Mouse (Mus musculus) forebrain, embryonic 11.5 days (tissue): Measurements from ENCODE around the gene Slc9a9. TPM values are rescaled to one million over a fixed set of nuclear protein-coding genes. Genes with fewer than 3 reads are reported as not detected.
A peak's percentile ranks its signal among the peaks of the same experiment; 100 is the strongest.

Experiments
- ATAC-seq: fragments of 200-750 bp; cut with Nextera tagmentation; replicated peaks from 2 replicates; pipeline ENCODE4 v1.8.0; 2017; ENCODE audit warnings: moderate TSS enrichment; ENCODE audit not compliant: low FRiP score
- DNase-seq: peaks from one replicate; pipeline ENCODE4 v3.0.0-alpha.2; 2017; ENCODE audit warnings: low spot score
- H3K27ac ChIP-seq: fragments of 300-500 bp; sonication (generic); 2 replicates; pipeline ENCODE4 v1.5.1; 2014; ENCODE audit warnings: low read depth, low read length
- H3K27me3 ChIP-seq: fragments of 300-500 bp; sonication (generic); 2 replicates; pipeline ENCODE4 v1.6.1; 2014; ENCODE audit warnings: mild to moderate bottlenecking, low read length, mixed read lengths; ENCODE audit not compliant: control insufficient read depth, insufficient read depth
- H3K36me3 ChIP-seq: fragments of 300-500 bp; sonication (generic); 2 replicates; pipeline ENCODE4 v1.6.1; 2014; ENCODE audit warnings: mild to moderate bottlenecking, low read length, moderate library complexity, mixed read lengths; ENCODE audit not compliant: control insufficient read depth, insufficient read depth
- H3K4me1 ChIP-seq: fragments of 300-500 bp; sonication (generic); replicated peaks from 2 replicates; pipeline ENCODE4 v1.6.1; 2014; ENCODE audit warnings: low read length, mixed read lengths; ENCODE audit not compliant: control insufficient read depth, insufficient read depth
- H3K4me2 ChIP-seq: fragments of 300-500 bp; sonication (generic); 2 replicates; pipeline ENCODE4 v1.6.1; 2014; ENCODE audit warnings: low read depth, mild to moderate bottlenecking, low read length, moderate library complexity, mixed read lengths; ENCODE audit not compliant: severe bottlenecking
- H3K4me3 ChIP-seq: fragments of 300-500 bp; sonication (generic); 2 replicates; pipeline ENCODE4 v1.5.1; 2014; ENCODE audit warnings: low read depth, low read length
- H3K9ac ChIP-seq: fragments of 300-500 bp; sonication (generic); 2 replicates; pipeline ENCODE4 v1.6.1; 2014; ENCODE audit warnings: low read length
- H3K9me3 ChIP-seq: fragments of 300-500 bp; sonication (generic); 2 replicates; pipeline ENCODE4 v1.6.1; 2016; ENCODE audit warnings: low read length, mixed read lengths; ENCODE audit not compliant: control insufficient read depth
- WGBS: fragments of 180-500 bp; shearing (Covaris S2); extraction: QIAGEN DNeasy Blood & Tissue Kit; methylation state at CpG from one replicate; pipeline ENCODE4 v1.1.7; 2014; 5-methylcytosine and 5-hydroxymethylcytosine counted together
- polyA plus RNA-seq: library from polyadenylated mRNA; unstranded; fragments of >200 nt; fragmentation: Nextera tagmentation; extraction: Ambion mirVana; gene quantifications from 2 replicates; pipeline ENCODE4 v1.2.1, GENCODE M21; 2014

The Slc9a9 gene
- polyA plus RNA-seq, 1 experiment from 2014 or later: 2.0 TPM

DNA sequence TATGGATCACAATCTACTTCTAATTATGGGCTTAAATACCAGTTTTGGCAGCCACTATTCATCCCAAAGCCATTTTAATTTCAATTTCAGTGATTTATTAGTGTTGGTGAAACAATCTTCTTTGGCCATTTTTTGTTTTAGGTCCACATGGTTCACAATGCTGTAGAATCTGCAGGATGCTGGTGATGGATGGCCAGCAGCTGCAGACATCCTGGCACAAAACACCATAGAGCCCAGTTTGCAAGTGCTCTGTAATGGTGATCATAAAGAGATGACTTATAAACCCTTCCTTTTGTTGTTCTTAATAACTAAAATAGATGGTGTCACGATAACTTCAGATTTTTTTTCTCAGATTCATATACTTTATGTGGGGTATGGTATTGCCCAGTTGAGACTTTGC is 442.0 kb downstream of the Slc9a9 start:
- DNase-seq: no peak
- 89% methylated on average over 1 of the region's 1 CpGs for WGBS
- Histone ChIP-seq H3K4me3 (no peak overlapping the region), H3K36me3 (no peaks in the 10 kb centered on the region), H3K27ac (no peak overlapping the region), H3K4me1 (no peaks in the 10 kb centered on the region), H3K9me3 (no peaks in the 10 kb centered on the region), H3K4me2 (no peak overlapping the region), H3K27me3 (no peaks in the 10 kb centered on the region), H3K9ac (no peak overlapping the region)
- no peak for ATAC-seq

DNA sequence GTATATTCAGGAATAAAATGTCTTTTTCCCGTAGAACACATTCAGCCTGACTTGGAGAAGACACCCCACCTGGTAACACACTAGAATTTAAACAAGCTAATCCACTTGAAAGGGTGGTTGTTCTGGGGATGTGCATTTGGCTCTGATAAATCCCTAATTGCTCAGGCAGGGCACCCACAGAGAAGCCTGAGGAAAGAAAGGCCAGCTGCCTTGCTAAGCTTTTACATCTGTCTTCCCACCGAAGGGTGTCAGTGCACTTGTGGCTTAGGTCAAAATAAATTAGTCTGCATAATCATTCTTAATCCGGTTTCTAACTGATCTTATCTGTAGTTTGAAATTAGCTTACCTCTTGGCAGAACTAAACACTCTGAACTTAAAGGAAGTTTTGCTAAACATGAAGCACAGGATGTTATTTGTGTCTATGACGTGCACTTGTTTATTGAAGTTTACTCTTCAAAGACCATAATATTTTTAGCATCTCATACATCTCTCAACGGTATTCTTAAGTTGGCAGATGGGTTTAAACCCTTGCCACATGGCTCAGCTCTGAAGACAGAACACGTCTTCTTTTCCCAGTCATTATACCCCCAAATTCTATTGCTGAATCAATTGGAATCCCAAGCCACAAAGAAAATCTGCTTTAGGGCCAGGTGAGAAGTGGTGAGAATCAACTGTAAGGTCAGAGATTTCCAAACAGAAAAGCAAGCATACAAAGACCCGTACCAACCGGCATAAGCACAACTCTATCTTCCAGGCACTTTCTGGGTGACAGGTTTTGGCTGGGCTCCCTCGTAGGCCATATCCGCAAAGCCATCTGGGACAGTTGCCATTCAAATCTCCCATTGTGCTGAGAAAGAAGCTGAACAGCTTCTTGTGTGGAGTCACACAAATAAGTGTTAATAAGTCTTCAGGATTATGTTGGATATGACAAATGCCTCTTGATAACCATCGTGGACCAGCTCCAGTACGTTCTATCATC is 443.7 kb downstream of the Slc9a9 start:
- ATAC-seq: no peak; the same call in 1 of the 2 replicates
- Histone ChIP-seq H3K9ac (no peak overlapping the region), H3K36me3 (no peaks in the 10 kb centered on the region), H3K4me3 (no peak overlapping the region), H3K9me3 (no peaks in the 10 kb centered on the region), H3K27me3 (no peaks in the 10 kb centered on the region), H3K4me1 (no peaks in the 10 kb centered on the region), H3K4me2 (no peak overlapping the region), H3K27ac (no peak overlapping the region)
- DNase-seq: no peak
- 52% methylated on average over 12 of the region's 12 CpGs for WGBS

DNA sequence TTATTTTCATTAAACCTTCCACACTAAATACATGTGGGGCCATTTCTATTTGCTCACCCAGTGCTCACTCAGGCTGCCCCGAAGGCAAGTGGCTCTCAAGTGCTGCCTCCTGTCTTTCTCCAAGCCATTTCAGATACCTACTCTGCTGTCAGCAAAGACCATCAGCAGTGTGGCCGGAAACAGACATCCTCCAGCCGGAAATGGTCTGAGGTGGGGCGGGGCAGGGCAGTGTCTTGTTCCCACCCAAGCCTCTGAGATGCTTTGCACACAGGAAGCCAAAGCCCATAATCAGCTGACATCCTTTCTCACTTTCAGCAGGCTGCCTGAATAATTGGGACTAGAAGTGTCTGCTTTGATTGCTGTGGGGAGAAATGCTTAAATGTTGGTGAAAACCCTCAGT is 450.4 kb downstream of the Slc9a9 start:
- 67% methylated on average over 4 of the region's 4 CpGs for whole genome bisulfite sequencing
- H3K9me3 ChIP-seq: no peaks in the 10 kb centered on the region
- H3K36me3 ChIP-seq: no peaks in the 10 kb centered on the region
- no peak overlapping the region for H3K27ac ChIP-seq
- H3K9ac ChIP-seq: no peak overlapping the region
- ATAC-seq (no peak), DNase-seq (no peak)
- no peaks in the 10 kb centered on the region for H3K27me3 ChIP-seq
- no peak overlapping the region for H3K4me2 ChIP-seq
- H3K4me1 ChIP-seq: no peaks in the 10 kb centered on the region; the same call in 1 of the 2 replicates
- H3K4me3 ChIP-seq: no peak overlapping the region

DNA sequence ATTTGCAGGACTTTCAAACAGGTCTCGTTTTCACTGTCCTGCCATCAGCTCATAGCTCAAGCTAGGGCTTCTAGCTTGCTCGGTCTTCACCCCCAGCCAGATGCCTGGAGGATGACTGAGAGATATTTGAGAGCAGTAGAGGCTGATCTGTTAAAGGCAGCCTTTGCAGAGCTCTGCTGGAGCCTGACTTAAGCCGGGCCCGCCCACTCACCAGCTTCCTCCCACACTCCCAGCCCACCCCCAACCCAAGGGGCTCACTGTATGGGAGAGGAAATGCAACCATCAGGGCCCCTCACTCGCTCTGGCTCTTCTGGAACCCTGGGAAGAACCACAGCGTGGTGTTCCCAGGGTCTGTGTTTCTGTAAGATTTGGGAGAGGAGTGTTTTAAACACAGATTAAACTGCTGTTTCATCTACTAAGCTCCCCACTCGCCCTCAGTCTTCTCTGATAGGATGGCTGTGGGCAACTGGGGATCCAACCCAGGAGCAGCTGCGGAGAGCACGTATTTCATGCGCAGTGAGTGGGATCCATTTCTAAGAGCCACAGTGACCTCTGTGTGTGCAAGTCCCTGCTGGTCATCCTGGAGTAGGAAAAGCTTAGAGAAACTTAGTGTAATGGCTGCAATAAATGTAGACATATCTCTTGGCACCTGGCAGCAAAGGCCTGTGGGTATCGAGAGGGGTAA is 451.6 kb downstream of the Slc9a9 start:
- Histone ChIP-seq H3K4me3 (no peak overlapping the region), H3K27me3 (no peaks in the 10 kb centered on the region), H3K9me3 (no peaks in the 10 kb centered on the region), H3K9ac (peak overlapping the region; percentile 20; the same call in 1 of the 2 replicates), H3K27ac (no peak overlapping the region), H3K36me3 (no peaks in the 10 kb centered on the region), H3K4me2 (peak overlapping the region; percentile 15; the same call in 1 of the 2 replicates), H3K4me1 (no peaks in the 10 kb centered on the region; the same call in 1 of the 2 replicates)
- 26% methylated on average over 11 of the region's 11 CpGs for WGBS
- ATAC-seq: peak; percentile 72
- no peak for DNase-seq

DNA sequence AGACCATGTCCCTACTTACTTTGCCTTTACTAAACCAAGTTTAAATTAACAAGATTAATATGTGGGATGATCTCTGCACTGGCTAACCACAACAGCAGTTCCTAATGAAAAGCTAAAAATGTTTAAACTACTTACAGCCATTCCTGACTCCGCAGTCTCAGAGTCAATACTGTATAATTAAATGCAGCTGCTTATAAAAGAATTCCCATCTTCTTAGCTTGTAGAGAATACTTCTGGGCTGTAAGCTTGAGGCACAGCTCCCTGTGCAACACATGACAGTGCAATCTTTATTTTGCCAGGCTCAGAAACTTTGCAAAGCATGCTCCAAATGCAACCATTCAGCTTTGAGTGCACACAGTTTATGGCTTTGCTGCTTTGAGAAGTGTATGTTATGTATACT is 456.0 kb downstream of the Slc9a9 start:
- no peaks in the 10 kb centered on the region; the same call in 1 of the 2 replicates for H3K4me1 ChIP-seq
- no peak overlapping the region for H3K9ac ChIP-seq
- WGBS: 80% methylated on average over 1 of the region's 1 CpGs
- H3K4me2 ChIP-seq: no peak overlapping the region
- ATAC-seq (no peak), DNase-seq (no peak)
- no peaks in the 10 kb centered on the region for H3K9me3 ChIP-seq
- H3K27ac ChIP-seq: no peak overlapping the region
- H3K4me3 ChIP-seq: no peak overlapping the region
- no peaks in the 10 kb centered on the region for H3K36me3 ChIP-seq
- no peaks in the 10 kb centered on the region for H3K27me3 ChIP-seq

DNA sequence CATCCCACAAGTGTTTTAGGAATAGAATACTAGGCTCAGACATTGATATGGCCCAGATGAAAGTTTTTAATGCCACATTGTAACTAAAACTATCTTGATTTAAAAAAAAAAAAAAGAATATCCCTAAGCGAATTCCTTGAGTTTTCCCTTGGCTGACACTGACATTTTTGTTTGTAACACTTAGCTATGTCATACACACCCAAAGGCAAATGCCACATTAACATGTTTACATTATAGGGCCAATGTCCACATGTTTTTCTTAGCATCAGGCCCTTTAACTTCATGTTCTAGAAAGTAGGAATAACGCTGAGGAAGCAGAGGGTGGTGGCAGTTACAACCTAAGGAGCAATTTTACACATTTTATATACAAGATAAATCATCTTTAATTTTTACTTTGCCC is 458.1 kb downstream of the Slc9a9 start:
- no peak for ATAC-seq

DNA sequence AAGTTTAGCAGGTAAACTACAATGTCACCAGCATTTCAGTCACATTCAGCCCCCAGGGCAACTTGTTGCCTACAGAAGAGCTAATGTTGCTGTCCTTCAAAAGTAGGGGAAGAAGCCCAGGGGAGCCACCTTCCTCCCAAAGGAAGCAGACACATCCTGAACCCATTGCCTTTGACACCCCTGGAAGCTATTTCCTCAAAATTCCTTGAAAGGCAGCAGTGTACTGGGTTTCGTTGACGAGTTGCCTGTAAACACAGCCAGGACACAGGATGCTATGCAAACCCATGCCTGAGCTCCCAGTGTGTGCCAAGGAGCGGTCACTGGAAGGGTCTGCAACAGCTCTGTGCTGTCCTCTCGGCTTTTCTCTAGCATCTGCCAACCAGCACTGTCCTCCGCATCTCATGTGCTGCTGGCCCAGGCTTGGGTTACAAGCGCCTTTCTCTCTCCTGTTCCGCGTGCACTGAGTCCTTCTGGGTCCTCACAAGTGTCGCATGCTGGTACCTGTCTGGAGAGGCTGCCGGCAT is 479.6 kb downstream of the Slc9a9 start:
- DNase-seq (no peak), ATAC-seq (no peak)
- Histone ChIP-seq H3K4me2 (no peak overlapping the region), H3K4me3 (no peak overlapping the region), H3K9ac (no peak overlapping the region), H3K9me3 (no peaks in the 10 kb centered on the region), H3K36me3 (no peaks in the 10 kb centered on the region), H3K4me1 (no peaks in the 10 kb centered on the region), H3K27me3 (no peaks in the 10 kb centered on the region), H3K27ac (no peak overlapping the region)
- 90% methylated on average over 10 of the region's 10 CpGs for WGBS

More for the DNA sequence above, 458.1 kb downstream of the Slc9a9 start:
- Histone ChIP-seq H3K9me3 (no peaks in the 10 kb centered on the region), H3K27ac (no peak overlapping the region), H3K27me3 (no peaks in the 10 kb centered on the region), H3K4me1 (no peaks in the 10 kb centered on the region), H3K4me2 (no peak overlapping the region), H3K36me3 (no peaks in the 10 kb centered on the region), H3K9ac (no peak overlapping the region), H3K4me3 (no peak overlapping the region)
- WGBS: 84% methylated on average over 2 of the region's 2 CpGs
- DNase-seq: no peak

DNA sequence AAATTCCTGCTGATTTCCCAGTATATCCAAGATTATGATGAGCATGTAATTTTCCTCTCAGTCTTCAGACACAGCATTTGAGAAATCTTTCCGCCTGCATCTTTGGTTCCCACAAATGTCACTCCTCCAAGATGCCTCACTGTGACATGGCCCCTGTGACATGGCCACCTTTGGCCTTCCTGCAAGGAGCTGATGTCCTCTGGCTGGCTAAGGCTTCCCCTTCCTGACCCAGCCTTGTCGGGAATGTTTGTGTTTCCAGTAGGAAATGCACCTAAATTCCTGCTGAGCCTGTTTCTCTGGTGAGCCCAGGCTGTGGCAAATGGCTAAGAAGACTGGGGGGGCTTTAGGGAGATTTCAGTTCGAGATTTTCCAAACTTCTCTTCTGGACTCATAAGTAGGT is 480.4 kb downstream of the Slc9a9 start:
- no peaks in the 10 kb centered on the region for H3K27me3 ChIP-seq
- H3K4me3 ChIP-seq: no peak overlapping the region
- H3K4me2 ChIP-seq: no peak overlapping the region
- H3K9ac ChIP-seq: no peak overlapping the region
- H3K9me3 ChIP-seq: no peaks in the 10 kb centered on the region
- H3K4me1 ChIP-seq: no peaks in the 10 kb centered on the region
- no peak overlapping the region for H3K27ac ChIP-seq
- H3K36me3 ChIP-seq: no peaks in the 10 kb centered on the region
- DNase-seq: no peak
- 55% methylated on average over 3 of the region's 3 CpGs for WGBS
- no peak for ATAC-seq
